Mouse (Mus musculus) spleen, postnatal 36 days (tissue): ENCODE data around the gene Fam173b.

Experiments used
- DNase-seq, 2 experiments: peaks; one replicate each; pipeline ENCODE4 v3.0.0; 2022; ENCODE audit warnings: low spot score in 2 of 2, mixed read lengths in 1 of 2

Gene Fam173b

GRCm38 (mm10) chr15:31634582-31634981 is 32.9 kb downstream of the Fam173b start:
- no peak for DNase-seq

GRCm38 (mm10) chr15:31636091-31636595 is 34.5 kb downstream of the Fam173b start:
- DNase-seq, result no peak

- DNase-seq, result no peak
Observed at GRCm38 (mm10) chr15:31647225-31647624, 45.6 kb downstream of the Fam173b start.

- DNase-seq, result no peak
Observed at GRCm38 (mm10) chr15:31647851-31648569, 46.4 kb downstream of the Fam173b start.

GRCm38 (mm10) chr15:31649691-31650090 is 48.0 kb downstream of the Fam173b start:
- DNase-seq, result peak in 1 of 2 experiments; percentile 2

GRCm38 (mm10) chr15:31650821-31651220 is 49.2 kb downstream of the Fam173b start:
- DNase-seq, result no peak

- DNase-seq, result no peak
Observed at GRCm38 (mm10) chr15:31660133-31660795, 58.6 kb downstream of the Fam173b start.

GRCm38 (mm10) chr15:31660844-31661243 is 59.2 kb downstream of the Fam173b start:
- no peak for DNase-seq

- DNase-seq, result no peak
Observed at GRCm38 (mm10) chr15:31661802-31662201, 60.1 kb downstream of the Fam173b start.

GRCm38 (mm10) chr15:31663074-31663473 is 61.4 kb downstream of the Fam173b start:
- no peak for DNase-seq
